Mouse (Mus musculus) activated CD4-positive, CD25-positive, alpha-beta regulatory T cell, adult 4 months (primary cell): ENCODE results near the gene Lias. TPM values are rescaled to one million over a fixed set of nuclear protein-coding genes. Genes with fewer than 3 reads are reported as not detected.

Experiments used
- ATAC-seq: one replicate; pipeline ENCODE4 v1.8.0; 2017
- polyA plus RNA-seq, 2 experiments: library from polyadenylated mRNA; unstranded; fragments of 100-300 nt; shearing (Covaris generic); gene quantifications; one replicate each; pipeline ENCODE4 v1.2.1; 2017

Gene Lias
- polyA plus RNA-seq: 10 to 100 TPM; 38.7 to 39.1 TPM

- ATAC-seq: peak; percentile 96
Measured at GRCm38 (mm10) chr5:65390648-65391644, at the start of gene Lias, which contains the start of gene Rpl9. Lias (plus strand) TSS chr5:65391497. Rpl9 (minus strand) TSS chr5:65391444.

GRCm38 (mm10) chr5:65348168-65348567 lies 43.1 kb upstream of the Lias start, which contains the start of gene Klb:
Klb (plus strand) TSS chr5:65348314.
- ATAC-seq: no peak

- no peak for ATAC-seq
Measured at GRCm38 (mm10) chr5:65350508-65350907, 40.8 kb upstream of the Lias start.

- no peak for ATAC-seq
Measured at GRCm38 (mm10) chr5:65354097-65354496, 37.2 kb upstream of the Lias start.

GRCm38 (mm10) chr5:65354985-65355384 lies 36.3 kb upstream of the Lias start:
- ATAC-seq: no peak

- ATAC-seq: no peak
Measured at GRCm38 (mm10) chr5:65356851-65357250, 34.4 kb upstream of the Lias start.

GRCm38 (mm10) chr5:65357771-65358170 lies 33.5 kb upstream of the Lias start:
- ATAC-seq: no peak

GRCm38 (mm10) chr5:65367837-65368236 lies 23.5 kb upstream of the Lias start:
- ATAC-seq: no peak

GRCm38 (mm10) chr5:65371551-65371950 lies 19.7 kb upstream of the Lias start:
- no peak for ATAC-seq

- no peak for ATAC-seq
Measured at GRCm38 (mm10) chr5:65374746-65375145, 16.6 kb upstream of the Lias start.

GRCm38 (mm10) chr5:65385704-65386103 lies 5.6 kb upstream of the Lias start:
- no peak for ATAC-seq

- ATAC-seq: no peak
Measured at GRCm38 (mm10) chr5:65387008-65387867, 4.1 kb upstream of the Lias start.

- peak; percentile 10 for ATAC-seq
Measured at GRCm38 (mm10) chr5:65391753-65392152, 456 bp downstream of the Lias start.

- no peak for ATAC-seq
Measured at GRCm38 (mm10) chr5:65394425-65394824, 3.1 kb downstream of the Lias start.

- ATAC-seq: peak; percentile 63
Measured at GRCm38 (mm10) chr5:65401251-65401994, 10.1 kb downstream of the Lias start.

- ATAC-seq: no peak
Measured at GRCm38 (mm10) chr5:65407989-65408388, 16.7 kb downstream of the Lias start.

GRCm38 (mm10) chr5:65415653-65416458 lies 24.6 kb downstream of the Lias start:
- ATAC-seq: no peak

GRCm38 (mm10) chr5:65419136-65419535 lies 27.8 kb downstream of the Lias start:
- no peak for ATAC-seq

GRCm38 (mm10) chr5:65420822-65421221 lies 29.5 kb downstream of the Lias start:
- ATAC-seq: no peak

- ATAC-seq: no peak
Measured at GRCm38 (mm10) chr5:65422803-65423202, 31.5 kb downstream of the Lias start.

- ATAC-seq: no peak
Measured at GRCm38 (mm10) chr5:65424215-65424614, 32.9 kb downstream of the Lias start.
